Mouse (Mus musculus) cerebellum, adult 2 months (tissue): ENCODE data around the gene Odf3l2.

Source experiments
- CTCF ChIP-seq: fragments of 200-500 bp; IDR thresholded peaks from 2 replicates; pipeline ENCODE4 v1.5.1; 2011; ENCODE audit warnings: low read depth, mild to moderate bottlenecking, control low read depth, low read length, moderate library complexity, borderline replicate concordance; ENCODE audit not compliant: insufficient read depth
- POLR2A ChIP-seq: fragments of 200-500 bp; IDR thresholded peaks from 2 replicates; pipeline ENCODE4 v1.6.1; 2011; ENCODE audit warnings: low read length, control low read depth, borderline replicate concordance; ENCODE audit not compliant: insufficient read depth

DNA sequence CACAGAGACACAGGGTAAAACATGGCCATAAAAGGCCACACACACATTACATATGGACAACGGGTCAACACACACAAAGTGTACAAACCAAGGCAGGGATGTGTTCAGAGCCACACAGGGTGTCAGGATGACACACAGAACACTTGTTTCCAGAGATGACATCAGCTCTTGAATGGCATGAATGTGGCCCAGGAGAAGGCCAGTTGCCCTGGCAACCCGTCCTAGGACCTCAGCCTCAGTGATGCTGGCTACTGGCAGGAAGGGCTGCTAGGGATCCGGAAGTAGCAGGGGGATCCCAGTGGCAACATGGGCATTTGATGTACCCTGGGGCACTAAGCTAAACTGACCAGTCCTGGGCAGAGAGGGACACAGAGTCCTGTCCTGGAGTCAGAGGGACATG is 36.3 kb downstream of the Odf3l2 start:
- no peak for TF ChIP-seq CTCF
- no peak for TF ChIP-seq POLR2A
